Mouse (Mus musculus) CH12F3 (cell line): ENCODE data around the gene Rgs4.

Experiments used
- in situ Hi-C: fragments of 300-500 bp; cut with MboI; formaldehyde crosslinking; loops from 2 replicates; pipeline ENCODE4 v1.14.3; 2020; ENCODE audit warnings: low sequenced_read_pairs

Gene Rgs4

GRCm38 (mm10) chr1:169693040-169693439 lies 54.4 kb downstream of the Rgs4 start:
- in situ Hi-C loops, result no loop called here
